Mouse (Mus musculus) embryonic fibroblast, embryonic 13.5 days (primary cell): Measurements from ENCODE around the gene 1700020L24Rik.

Source experiments
- CTCF ChIP-seq: IDR thresholded peaks from 2 replicates; pipeline ENCODE4 v1.5.1; 2011; ENCODE audit warnings: mild to moderate bottlenecking, control low read depth, low read length, moderate library complexity, borderline replicate concordance; ENCODE audit not compliant: insufficient read depth
- POLR2A ChIP-seq: IDR thresholded peaks from 2 replicates; pipeline ENCODE4 v1.6.1; 2011; ENCODE audit warnings: low read depth, mild to moderate bottlenecking, control low read depth, low read length, moderate library complexity

GRCm38 (mm10) chr11:83468765-83469164, 31.3 kb downstream of the 1700020L24Rik start:
- TF ChIP-seq CTCF (no peak), POLR2A (no peak)
